Mouse (Mus musculus) small intestine, adult 2 months (tissue): ENCODE data around the gene Prcd. TPM values are rescaled to one million over a fixed set of nuclear protein-coding genes. Genes with fewer than 3 reads are reported as not detected.
"Not testable (repeated sequence)": the region's sequence is repeated elsewhere in the genome, so short reads cannot be mapped to it uniquely, and the experiment has no call there.

Source experiments
- H3K27ac ChIP-seq: fragments of 200-500 bp; 2 replicates; pipeline ENCODE4 v1.5.1; 2012; ENCODE audit warnings: low read depth, low read length, control low read depth, inconsistent platforms; ENCODE audit not compliant: insufficient read depth
- H3K27me3 ChIP-seq: fragments of 200-500 bp; 2 replicates; pipeline ENCODE4 v1.6.1; 2012; ENCODE audit warnings: mild to moderate bottlenecking, moderate library complexity, low read length, inconsistent platforms; ENCODE audit not compliant: control insufficient read depth, insufficient read depth
- H3K36me3 ChIP-seq: fragments of 200-500 bp; 2 replicates; pipeline ENCODE4 v1.6.1; 2012; ENCODE audit warnings: mild to moderate bottlenecking, low read length, control low read depth, inconsistent platforms; ENCODE audit not compliant: control insufficient read depth, insufficient read depth
- H3K4me1 ChIP-seq: fragments of 200-500 bp; 2 replicates; pipeline ENCODE4 v1.6.1; 2012; ENCODE audit warnings: low read length, inconsistent platforms, mixed read lengths; ENCODE audit not compliant: control insufficient read depth, insufficient read depth, insufficient read length
- H3K4me3 ChIP-seq: fragments of 200-500 bp; 2 replicates; pipeline ENCODE4 v1.5.1; 2012; ENCODE audit warnings: low read depth, mild to moderate bottlenecking, control low read depth, inconsistent platforms, low read length, moderate library complexity
- CTCF ChIP-seq: fragments of 200-500 bp; IDR thresholded peaks from 2 replicates; pipeline ENCODE4 v1.5.1; 2012; ENCODE audit warnings: low read depth, mild to moderate bottlenecking, control low read depth, inconsistent platforms, low read length, moderate library complexity, mixed read lengths; ENCODE audit not compliant: insufficient replicate concordance, insufficient read length; ENCODE audit errors: extremely low read depth
- POLR2A ChIP-seq: fragments of 200-500 bp; IDR thresholded peaks from 2 replicates; pipeline ENCODE4 v1.6.1; 2012; ENCODE audit warnings: low read depth, mild to moderate bottlenecking, control low read depth, inconsistent platforms, low read length, moderate library complexity
- WGBS: fragments of 180-500 bp; shearing (Covaris S2); methylation state at CpG from one replicate; pipeline ENCODE4 v1.1.7; 2018; 5-methylcytosine and 5-hydroxymethylcytosine counted together
- polyA plus RNA-seq: library from polyadenylated mRNA; depleted of rRNA; stranded (reverse); fragments of >200 nt; gene quantifications from 2 replicates; pipeline ENCODE4 v1.2.3, GENCODE M21; 2012

The Prcd gene
- polyA plus RNA-seq, 1 experiment, result 0.30 TPM

- no peak for TF ChIP-seq CTCF
- no peak for TF ChIP-seq POLR2A
- Histone ChIP-seq H3K4me1 (peaks cover 12% of the 10 kb centered on the region), H3K4me3 (no peak overlapping the region), H3K27me3 (peaks cover 17% of the 10 kb centered on the region), H3K27ac (no peak overlapping the region; the same call in 1 of the 2 replicates), H3K36me3 (no peaks in the 10 kb centered on the region)
- WGBS, result 67% methylated on average over 10 of the region's 10 CpGs
These were observed 4.9 kb downstream of the Prcd start for GRCm38 (mm10) chr11:116658238-116658637.

GRCm38 (mm10) chr11:116659027-116659621 is 5.8 kb downstream of the Prcd start:
- no peak overlapping the region for H3K4me3 ChIP-seq
- WGBS, result 83% methylated on average over 15 of the region's 15 CpGs

GRCm38 (mm10) chr11:116660181-116660580 is 6.8 kb downstream of the Prcd start:
- Histone ChIP-seq H3K27me3 (no peaks in the 10 kb centered on the region; the same call in 1 of the 2 replicates), H3K36me3 (no peaks in the 10 kb centered on the region), H3K4me3 (no peak overlapping the region), H3K27ac (no peak overlapping the region), H3K4me1 (peaks cover 5% of the 10 kb centered on the region; the same call in 1 of the 2 replicates)
- no peak for TF ChIP-seq CTCF
- no peak for TF ChIP-seq POLR2A
- WGBS, result 86% methylated on average over 9 of the region's 9 CpGs

More at GRCm38 (mm10) chr11:116659027-116659621, 5.8 kb downstream of the Prcd start:
- Histone ChIP-seq H3K4me1 (peaks cover 7% of the 10 kb centered on the region; the same call in 1 of the 2 replicates), H3K27ac (no peak overlapping the region), H3K36me3 (no peaks in the 10 kb centered on the region), H3K27me3 (peaks cover 8% of the 10 kb centered on the region)
- TF ChIP-seq CTCF (no peak), POLR2A (no peak)

- H3K4me1 ChIP-seq, result peaks cover 5% of the 10 kb centered on the region; the same call in 1 of the 2 replicates
- no peaks in the 10 kb centered on the region for H3K36me3 ChIP-seq
- H3K4me3 ChIP-seq, result no peak overlapping the region
- no peak for TF ChIP-seq CTCF
- TF ChIP-seq POLR2A, result no peak
- 54% methylated on average over 13 of the region's 13 CpGs for WGBS
- no peak overlapping the region for H3K27ac ChIP-seq
- no peaks in the 10 kb centered on the region; the same call in 1 of the 2 replicates for H3K27me3 ChIP-seq
These were observed 8.1 kb downstream of the Prcd start for GRCm38 (mm10) chr11:116661291-116661947.

- TF ChIP-seq CTCF, result no peak
- no peak for TF ChIP-seq POLR2A
- H3K4me1 ChIP-seq, result peaks cover 5% of the 10 kb centered on the region; the same call in 1 of the 2 replicates
- H3K27ac ChIP-seq, result no peak overlapping the region
- no peak overlapping the region for H3K4me3 ChIP-seq
- WGBS, result 61% methylated on average over 8 of the region's 8 CpGs
- H3K36me3 ChIP-seq, result no peaks in the 10 kb centered on the region
- H3K27me3 ChIP-seq, result no peaks in the 10 kb centered on the region; the same call in 1 of the 2 replicates
These were observed 8.6 kb downstream of the Prcd start for GRCm38 (mm10) chr11:116661948-116662377.

GRCm38 (mm10) chr11:116665289-116665688 is 12.0 kb downstream of the Prcd start:
- WGBS, result 83% methylated on average over 10 of the region's 10 CpGs
- TF ChIP-seq POLR2A (no peak), CTCF (no peak)

GRCm38 (mm10) chr11:116666566-116666965 is 13.2 kb downstream of the Prcd start:
- TF ChIP-seq CTCF, result no peak
- TF ChIP-seq POLR2A, result no peak
- Histone ChIP-seq H3K27ac (no peak overlapping the region), H3K4me1 (no peaks in the 10 kb centered on the region), H3K36me3 (no peaks in the 10 kb centered on the region), H3K27me3 (no peaks in the 10 kb centered on the region; the same call in 1 of the 2 replicates), H3K4me3 (no peak overlapping the region)
- 64% methylated on average over 9 of the region's 9 CpGs for WGBS

More at GRCm38 (mm10) chr11:116665289-116665688, 12.0 kb downstream of the Prcd start:
- H3K27me3 ChIP-seq, result no peaks in the 10 kb centered on the region; the same call in 1 of the 2 replicates
- H3K36me3 ChIP-seq, result no peaks in the 10 kb centered on the region
- H3K4me1 ChIP-seq, result no peaks in the 10 kb centered on the region
- no peak overlapping the region for H3K4me3 ChIP-seq
- H3K27ac ChIP-seq, result no peak overlapping the region

- not testable (repeated sequence) for H3K4me1 ChIP-seq, H3K27me3 ChIP-seq
- WGBS, result 65% methylated on average over 5 of the region's 5 CpGs
These were observed 13.7 kb downstream of the Prcd start for GRCm38 (mm10) chr11:116667012-116667411.

More at GRCm38 (mm10) chr11:116667012-116667411, 13.7 kb downstream of the Prcd start:
- H3K27ac ChIP-seq, H3K4me3 ChIP-seq, H3K36me3 ChIP-seq: not testable (repeated sequence)
